Mouse (Mus musculus): ENCODE measurements around the gene Bloc1s1. TPM values are rescaled to one million over a fixed set of nuclear protein-coding genes. Genes with fewer than 3 reads are reported as not detected.
A peak's percentile ranks its signal among the peaks of the same experiment; 100 is the strongest.

Gene Bloc1s1
- polyA plus RNA-seq, 1 experiment from 2014 or later = 218 TPM

GRCm38 (mm10) chr10:128922822-128923012, 1.1 kb downstream of the Bloc1s1 start, which contains the start of gene Rdh5:
TSS of gene Rdh5 (minus strand) at chr10:128922888.
- Histone ChIP-seq H3K4me3 (ENCODE audit: low read depth, low read length) (peak within 1 kb of the TSS; percentile 92), H3K4me1 (replicated peaks; ENCODE audit: control insufficient read depth, insufficient read depth, low read length) (peaks cover 20% of the 10 kb centered on the region), H3K9ac (ENCODE audit: low read length) (peak within 1 kb of the TSS; percentile 78), H3K4me2 (ENCODE audit: low read length) (peak within 1 kb of the TSS; percentile 70), H3K27ac (ENCODE audit: low read depth) (peak within 1 kb of the TSS; percentile 87), H3K27me3 (replicated peaks; ENCODE audit: control insufficient read depth, insufficient read depth, low read length) (no peaks in the 10 kb centered on the region), H3K9me3 (ENCODE audit: control insufficient read depth, low read length) (no peaks in the 10 kb centered on the region), H3K36me3 (ENCODE audit: control insufficient read depth, insufficient read depth, low read length) (peaks cover 8% of the 10 kb centered on the region)
- DNase-seq (ENCODE audit: low spot score) (no peak), ATAC-seq (replicated peaks; ENCODE audit: low FRiP score, low TSS enrichment, low read depth) (no peak)
- WGBS = 13% methylated on average over 1 of the region's 1 CpGs

- peak overlapping the region; percentile 78; the same call in 1 of the 2 replicates for H3K9ac ChIP-seq (ENCODE audit: low read length)
- 71% methylated on average over 16 of the region's 16 CpGs for WGBS
- no peak for ATAC-seq (replicated peaks; ENCODE audit: low FRiP score, low TSS enrichment, low read depth)
These were observed 1.7 kb downstream of the Bloc1s1 start for GRCm38 (mm10) chr10:128921883-128922821.

GRCm38 (mm10) chr10:128921251-128921650, 2.6 kb downstream of the Bloc1s1 start:
- Histone ChIP-seq H3K4me2 (ENCODE audit: low read length) (no peak overlapping the region), H3K9me3 (ENCODE audit: control insufficient read depth, low read length) (no peaks in the 10 kb centered on the region), H3K27me3 (replicated peaks; ENCODE audit: control insufficient read depth, insufficient read depth, low read length) (no peaks in the 10 kb centered on the region), H3K9ac (ENCODE audit: low read length) (no peak overlapping the region), H3K36me3 (ENCODE audit: control insufficient read depth, insufficient read depth, low read length) (peaks cover 23% of the 10 kb centered on the region), H3K4me3 (ENCODE audit: low read depth, low read length) (no peak overlapping the region), H3K27ac (ENCODE audit: low read depth) (peak overlapping the region; percentile 27; the same call in 1 of the 2 replicates), H3K4me1 (replicated peaks; ENCODE audit: control insufficient read depth, insufficient read depth, low read length) (peaks cover 20% of the 10 kb centered on the region)
- DNase-seq (ENCODE audit: low spot score) (no peak), ATAC-seq (replicated peaks; ENCODE audit: low FRiP score, low TSS enrichment, low read depth) (no peak)
- 45% methylated on average over 1 of the region's 1 CpGs for WGBS

More at GRCm38 (mm10) chr10:128921883-128922821, 1.7 kb downstream of the Bloc1s1 start:
- no peaks in the 10 kb centered on the region for H3K9me3 ChIP-seq (ENCODE audit: control insufficient read depth, low read length)
- DNase-seq (ENCODE audit: low spot score) = no peak
- peak overlapping the region; percentile 70 for H3K4me2 ChIP-seq (ENCODE audit: low read length)
- H3K27ac ChIP-seq (ENCODE audit: low read depth) = 0 out of 2 replicates have a peak overlapping the region, but pooled peaks have one; percentile 16
- H3K4me3 ChIP-seq (ENCODE audit: low read depth, low read length) = peak overlapping the region; percentile 92
- H3K4me1 ChIP-seq (replicated peaks; ENCODE audit: control insufficient read depth, insufficient read depth, low read length) = peaks cover 20% of the 10 kb centered on the region
- no peaks in the 10 kb centered on the region for H3K27me3 ChIP-seq (replicated peaks; ENCODE audit: control insufficient read depth, insufficient read depth, low read length)
- H3K36me3 ChIP-seq (ENCODE audit: control insufficient read depth, insufficient read depth, low read length) = peaks cover 14% of the 10 kb centered on the region

- DNase-seq (ENCODE audit: low spot score) = no peak
- Histone ChIP-seq H3K4me2 (ENCODE audit: low read length) (no peak overlapping the region), H3K27ac (ENCODE audit: low read depth) (peak overlapping the region; percentile 27; the same call in 1 of the 2 replicates), H3K27me3 (replicated peaks; ENCODE audit: control insufficient read depth, insufficient read depth, low read length) (no peaks in the 10 kb centered on the region), H3K36me3 (ENCODE audit: control insufficient read depth, insufficient read depth, low read length) (peaks cover 25% of the 10 kb centered on the region), H3K4me1 (replicated peaks; ENCODE audit: control insufficient read depth, insufficient read depth, low read length) (peaks cover 20% of the 10 kb centered on the region), H3K9ac (ENCODE audit: low read length) (no peak overlapping the region), H3K4me3 (ENCODE audit: low read depth, low read length) (no peak overlapping the region), H3K9me3 (ENCODE audit: control insufficient read depth, low read length) (no peaks in the 10 kb centered on the region)
- ATAC-seq (replicated peaks; ENCODE audit: low FRiP score, low TSS enrichment, low read depth) = no peak
- WGBS = 59% methylated on average over 3 of the region's 3 CpGs
These were observed 3.1 kb downstream of the Bloc1s1 start for GRCm38 (mm10) chr10:128920736-128921161.

- 76% methylated on average over 7 of the region's 7 CpGs for WGBS
- Histone ChIP-seq H3K4me1 (replicated peaks; ENCODE audit: control insufficient read depth, insufficient read depth, low read length) (peaks cover 20% of the 10 kb centered on the region), H3K27me3 (replicated peaks; ENCODE audit: control insufficient read depth, insufficient read depth, low read length) (no peaks in the 10 kb centered on the region), H3K9me3 (ENCODE audit: control insufficient read depth, low read length) (no peaks in the 10 kb centered on the region), H3K27ac (ENCODE audit: low read depth) (no peak overlapping the region), H3K4me3 (ENCODE audit: low read depth, low read length) (no peak overlapping the region), H3K9ac (ENCODE audit: low read length) (no peak overlapping the region), H3K4me2 (ENCODE audit: low read length) (no peak overlapping the region), H3K36me3 (ENCODE audit: control insufficient read depth, insufficient read depth, low read length) (peaks cover 32% of the 10 kb centered on the region)
- ATAC-seq (replicated peaks; ENCODE audit: low FRiP score, low TSS enrichment, low read depth) (no peak), DNase-seq (ENCODE audit: low spot score) (no peak)
These were observed 3.9 kb downstream of the Bloc1s1 start for GRCm38 (mm10) chr10:128919966-128920365.

GRCm38 (mm10) chr10:128919203-128919631, 4.6 kb downstream of the Bloc1s1 start:
- Histone ChIP-seq H3K9me3 (ENCODE audit: control insufficient read depth, low read length) (no peaks in the 10 kb centered on the region), H3K4me3 (ENCODE audit: low read depth, low read length) (no peak overlapping the region), H3K4me1 (replicated peaks; ENCODE audit: control insufficient read depth, insufficient read depth, low read length) (peaks cover 20% of the 10 kb centered on the region), H3K9ac (ENCODE audit: low read length) (no peak overlapping the region), H3K27me3 (replicated peaks; ENCODE audit: control insufficient read depth, insufficient read depth, low read length) (no peaks in the 10 kb centered on the region), H3K27ac (ENCODE audit: low read depth) (no peak overlapping the region), H3K36me3 (ENCODE audit: control insufficient read depth, insufficient read depth, low read length) (peaks cover 39% of the 10 kb centered on the region), H3K4me2 (ENCODE audit: low read length) (no peak overlapping the region)
- no peak for ATAC-seq (replicated peaks; ENCODE audit: low FRiP score, low TSS enrichment, low read depth)
- WGBS = 23% methylated on average over 6 of the region's 6 CpGs
- DNase-seq (ENCODE audit: low spot score) = no peak

- no peak overlapping the region for H3K9ac ChIP-seq (ENCODE audit: low read length)
- no peak overlapping the region for H3K27ac ChIP-seq (ENCODE audit: low read depth)
- H3K9me3 ChIP-seq (ENCODE audit: control insufficient read depth, low read length) = no peaks in the 10 kb centered on the region
- DNase-seq (ENCODE audit: low spot score) = no peak
- no peaks in the 10 kb centered on the region for H3K27me3 ChIP-seq (replicated peaks; ENCODE audit: control insufficient read depth, insufficient read depth, low read length)
- H3K4me3 ChIP-seq (ENCODE audit: low read depth, low read length) = no peak overlapping the region
- no peak overlapping the region for H3K4me2 ChIP-seq (ENCODE audit: low read length)
- ATAC-seq (replicated peaks; ENCODE audit: low FRiP score, low TSS enrichment, low read depth) = no peak
- H3K36me3 ChIP-seq (ENCODE audit: control insufficient read depth, insufficient read depth, low read length) = peaks cover 49% of the 10 kb centered on the region
- peaks cover 15% of the 10 kb centered on the region for H3K4me1 ChIP-seq (replicated peaks; ENCODE audit: control insufficient read depth, insufficient read depth, low read length)
- 82% methylated on average over 7 of the region's 7 CpGs for WGBS
These were observed 5.6 kb downstream of the Bloc1s1 start for GRCm38 (mm10) chr10:128918246-128918645.

GRCm38 (mm10) chr10:128917400-128917799, 6.4 kb downstream of the Bloc1s1 start:
- 91% methylated on average over 6 of the region's 6 CpGs for WGBS
- peaks cover 53% of the 10 kb centered on the region for H3K36me3 ChIP-seq (ENCODE audit: control insufficient read depth, insufficient read depth, low read length)
- peaks cover 18% of the 10 kb centered on the region for H3K4me1 ChIP-seq (replicated peaks; ENCODE audit: control insufficient read depth, insufficient read depth, low read length)
- ATAC-seq (replicated peaks; ENCODE audit: low FRiP score, low TSS enrichment, low read depth) (no peak), DNase-seq (ENCODE audit: low spot score) (no peak)
- no peak overlapping the region for H3K4me3 ChIP-seq (ENCODE audit: low read depth, low read length)
- no peak overlapping the region for H3K9ac ChIP-seq (ENCODE audit: low read length)
- H3K4me2 ChIP-seq (ENCODE audit: low read length) = no peak overlapping the region
- no peaks in the 10 kb centered on the region for H3K27me3 ChIP-seq (replicated peaks; ENCODE audit: control insufficient read depth, insufficient read depth, low read length)
- H3K9me3 ChIP-seq (ENCODE audit: control insufficient read depth, low read length) = no peaks in the 10 kb centered on the region
- H3K27ac ChIP-seq (ENCODE audit: low read depth) = no peak overlapping the region

- DNase-seq (ENCODE audit: low spot score) (no peak), ATAC-seq (replicated peaks; ENCODE audit: low FRiP score, low TSS enrichment, low read depth) (no peak)
- 92% methylated on average over 3 of the region's 3 CpGs for WGBS
These were observed 7.2 kb downstream of the Bloc1s1 start for GRCm38 (mm10) chr10:128916665-128917064.

More at GRCm38 (mm10) chr10:128916665-128917064, 7.2 kb downstream of the Bloc1s1 start:
- no peak overlapping the region for H3K4me3 ChIP-seq (ENCODE audit: low read depth, low read length)
- peaks cover 60% of the 10 kb centered on the region for H3K36me3 ChIP-seq (ENCODE audit: control insufficient read depth, insufficient read depth, low read length)
- no peak overlapping the region for H3K4me2 ChIP-seq (ENCODE audit: low read length)
- H3K27ac ChIP-seq (ENCODE audit: low read depth) = no peak overlapping the region
- H3K4me1 ChIP-seq (replicated peaks; ENCODE audit: control insufficient read depth, insufficient read depth, low read length) = peaks cover 13% of the 10 kb centered on the region
- no peaks in the 10 kb centered on the region for H3K27me3 ChIP-seq (replicated peaks; ENCODE audit: control insufficient read depth, insufficient read depth, low read length)
- no peak overlapping the region for H3K9ac ChIP-seq (ENCODE audit: low read length)
- no peaks in the 10 kb centered on the region for H3K9me3 ChIP-seq (ENCODE audit: control insufficient read depth, low read length)

Measured in intestine, embryonic 14.5 days (tissue).